Mouse (Mus musculus) naive thymus-derived CD4-positive, alpha-beta T cell, adult 2 months (primary cell): Measurements from ENCODE around the gene Pold4.
A peak's percentile ranks its signal among the peaks of the same experiment; 100 is the strongest.
"Not testable (repeated sequence)": the region's sequence is repeated elsewhere in the genome, so short reads cannot be mapped to it uniquely, and the experiment has no call there.

Experiments used
- DNase-seq: peaks from one replicate; pipeline ENCODE4 v3.0.0-alpha.2; 2011; ENCODE audit warnings: low read depth

Gene Pold4

DNA sequence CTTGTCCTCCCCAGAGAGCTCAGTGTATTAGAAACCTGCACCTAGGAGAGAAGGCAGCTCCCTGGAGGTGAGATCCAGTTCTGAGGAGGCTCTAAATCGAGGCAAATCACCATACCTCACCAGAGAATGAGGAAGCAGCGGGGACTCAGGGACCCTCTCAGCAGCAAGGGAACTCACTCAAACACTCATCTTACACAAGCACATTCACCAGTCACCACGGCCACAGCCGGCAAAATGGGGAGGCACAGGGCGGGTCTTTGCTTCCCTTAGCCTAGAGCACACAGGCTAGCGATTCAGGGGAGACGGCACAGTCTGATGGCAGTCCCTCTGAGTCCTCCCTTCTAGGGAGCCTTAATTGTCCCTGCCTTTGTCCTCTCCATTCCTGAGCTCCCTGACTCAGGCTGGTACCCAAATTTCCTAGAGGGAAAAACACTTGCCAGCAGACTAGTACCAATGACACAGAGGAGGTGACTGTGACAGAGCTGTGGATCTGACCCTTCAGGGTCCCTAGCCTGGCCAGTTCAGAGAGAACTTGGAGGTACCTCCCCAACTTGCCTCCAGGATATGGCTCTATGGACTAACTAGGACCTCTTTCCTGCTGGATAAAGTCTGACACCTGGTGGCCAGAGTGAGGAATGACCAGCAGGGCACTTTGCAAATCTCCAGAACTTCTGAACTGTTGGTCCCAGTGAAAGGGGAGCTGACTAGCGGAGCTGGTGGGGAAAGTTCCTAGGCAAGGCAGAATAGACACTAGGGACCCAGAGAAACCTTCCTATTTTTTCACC, 3.6 kb upstream of the Pold4 start:
- peak; percentile 86 for DNase-seq

DNA sequence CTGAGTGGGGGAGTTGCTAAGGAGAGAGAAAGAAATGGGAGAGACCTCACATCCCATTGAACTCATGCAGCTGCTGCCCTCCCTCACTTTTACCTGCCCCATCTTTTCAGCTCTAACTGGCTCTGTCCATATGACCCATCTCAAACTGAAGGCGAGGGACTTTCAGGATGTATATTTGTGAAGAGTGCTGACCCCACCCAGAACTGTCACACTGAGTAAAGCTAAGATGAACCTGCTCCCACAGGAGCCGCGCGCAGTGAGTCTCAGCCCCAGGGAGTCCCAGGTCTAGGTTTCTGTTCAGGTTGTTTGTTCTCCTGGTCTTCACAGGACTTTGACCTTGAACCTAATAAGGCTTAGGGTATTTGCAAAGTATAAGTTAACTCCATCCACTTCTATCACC, 2.8 kb upstream of the Pold4 start:
- peak; percentile 32 for DNase-seq

DNA sequence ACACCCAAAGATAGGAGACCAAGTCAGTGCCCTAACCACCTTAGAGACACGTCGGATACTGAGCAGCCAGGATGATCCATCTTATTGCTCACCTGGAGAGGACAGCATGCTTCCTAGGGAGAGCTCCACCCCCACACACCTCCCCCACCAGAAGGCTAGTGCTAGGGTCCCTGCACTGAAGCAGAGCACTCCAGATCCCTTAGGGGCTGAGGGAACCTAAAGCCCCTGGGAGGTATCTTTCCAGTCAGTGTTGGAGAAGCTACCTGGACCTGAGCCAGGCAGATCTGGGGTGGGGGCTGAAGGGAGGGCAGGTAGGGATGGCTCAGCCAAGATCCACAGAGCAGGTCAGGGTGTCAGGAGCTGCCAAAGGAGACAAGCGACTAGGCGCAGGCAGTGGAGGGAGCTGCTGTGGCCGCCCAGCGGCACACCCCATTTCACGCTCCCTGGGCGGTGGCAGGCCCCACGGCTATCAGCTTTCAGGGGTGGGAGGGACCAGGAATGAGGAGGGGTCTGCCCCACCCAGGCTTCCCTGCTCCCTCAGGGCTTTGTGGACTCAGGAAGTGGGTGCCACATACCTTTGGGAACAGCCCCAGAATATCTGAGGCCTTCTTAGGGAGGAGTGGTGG, 2.1 kb upstream of the Pold4 start:
- DNase-seq, result peak; percentile 27

DNA sequence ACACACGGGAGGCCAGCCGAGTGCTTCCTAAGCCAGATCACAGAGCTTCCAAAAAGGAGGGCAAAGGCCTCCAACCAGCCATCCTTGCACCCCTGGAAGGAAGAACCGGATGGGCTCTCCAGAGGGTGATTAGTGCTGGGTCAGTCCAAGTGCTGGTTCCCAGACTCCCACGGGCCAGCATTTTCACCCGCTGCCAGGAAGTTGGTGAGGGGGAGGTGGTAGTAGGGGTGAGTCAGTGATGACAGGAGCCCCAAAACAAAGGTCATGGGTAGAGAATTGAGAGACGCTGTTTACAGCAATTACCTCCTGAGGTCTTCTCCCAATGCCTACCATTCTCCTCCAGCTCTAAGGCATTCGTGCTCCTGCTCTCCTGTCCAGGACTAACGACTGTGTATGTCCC, 1.3 kb upstream of the Pold4 start:
- peak; percentile 38 for DNase-seq

DNA sequence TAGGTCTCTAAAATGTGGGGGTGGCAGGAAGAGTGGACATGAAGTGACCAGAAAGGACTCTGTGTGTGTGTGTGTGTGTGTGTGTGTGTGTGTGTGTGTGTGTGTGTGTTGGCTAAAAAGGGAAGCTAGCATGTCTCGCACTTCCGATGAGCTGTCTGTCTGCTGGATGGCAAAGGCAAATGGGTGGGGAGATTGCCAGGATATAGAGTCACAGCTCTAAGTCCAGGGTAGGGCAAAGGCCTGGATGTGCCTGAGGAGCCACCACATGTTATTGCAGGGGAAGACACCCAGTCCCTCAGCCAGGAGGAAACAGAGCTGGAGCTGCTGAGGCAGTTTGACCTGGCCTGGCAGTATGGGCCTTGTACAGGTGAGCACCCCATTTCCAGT, 480 bp downstream of the Pold4 start:
- DNase-seq, result no peak

DNA sequence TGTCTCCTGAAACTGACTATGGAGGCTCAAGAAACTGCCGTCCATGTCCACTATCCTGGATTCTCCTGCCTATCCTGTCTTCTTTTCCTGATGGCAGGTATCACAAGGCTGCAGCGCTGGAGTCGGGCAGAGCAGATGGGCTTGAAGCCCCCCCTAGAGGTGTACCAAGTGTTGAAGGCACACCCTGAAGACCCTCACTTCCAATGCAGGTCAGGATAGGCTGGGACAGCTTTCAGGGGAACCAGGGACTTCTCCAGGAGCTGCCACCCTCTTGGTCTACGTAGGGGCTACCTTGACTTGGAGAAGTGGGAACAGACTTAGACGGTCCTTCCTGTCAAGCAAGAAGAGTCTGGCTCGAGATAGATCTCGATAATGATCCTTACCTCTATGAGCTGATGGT, 952 bp downstream of the Pold4 start:
- DNase-seq, result peak; percentile 31

DNA sequence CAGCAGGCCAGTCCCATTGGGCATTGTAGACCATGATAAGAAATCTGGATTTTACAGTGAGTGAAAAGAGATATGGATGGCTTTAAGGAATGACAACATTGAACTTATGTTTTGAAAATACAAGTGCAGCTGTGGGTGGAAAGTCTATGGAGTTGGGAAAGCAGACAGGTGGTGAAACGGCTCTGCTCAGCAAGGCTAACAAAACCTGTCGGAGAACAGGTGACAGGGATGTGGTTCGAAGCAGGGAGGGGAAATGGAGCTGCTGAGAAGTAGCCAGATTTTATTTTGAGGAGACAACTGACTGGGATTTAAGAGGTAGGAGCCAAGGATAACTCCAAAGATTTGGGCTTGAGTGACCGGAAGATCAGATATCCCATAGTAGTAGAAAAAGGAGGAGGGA, 2.8 kb downstream of the Pold4 start:
- no peak for DNase-seq

DNA sequence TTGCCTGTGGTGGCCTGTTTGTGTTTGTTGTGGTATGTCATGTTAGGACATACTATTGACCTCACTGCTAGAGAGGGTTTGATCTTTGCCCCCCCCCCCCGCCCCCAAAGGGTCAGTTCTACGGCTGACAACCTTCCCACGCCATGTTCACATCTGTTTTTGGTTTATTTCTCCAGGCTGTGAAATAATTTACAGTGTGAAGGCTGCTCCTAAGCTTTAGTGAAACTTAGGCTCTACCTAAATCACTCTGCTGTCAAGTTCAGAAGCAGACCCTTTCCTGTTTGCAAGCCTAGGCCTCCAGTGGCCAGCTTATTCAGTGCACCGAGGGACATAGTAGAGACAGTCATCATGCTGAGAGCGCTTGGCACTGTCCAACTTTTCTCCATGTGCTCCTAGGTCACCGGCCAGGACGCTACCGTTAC, 8.6 kb downstream of the Pold4 start:
- DNase-seq, result no peak

DNA sequence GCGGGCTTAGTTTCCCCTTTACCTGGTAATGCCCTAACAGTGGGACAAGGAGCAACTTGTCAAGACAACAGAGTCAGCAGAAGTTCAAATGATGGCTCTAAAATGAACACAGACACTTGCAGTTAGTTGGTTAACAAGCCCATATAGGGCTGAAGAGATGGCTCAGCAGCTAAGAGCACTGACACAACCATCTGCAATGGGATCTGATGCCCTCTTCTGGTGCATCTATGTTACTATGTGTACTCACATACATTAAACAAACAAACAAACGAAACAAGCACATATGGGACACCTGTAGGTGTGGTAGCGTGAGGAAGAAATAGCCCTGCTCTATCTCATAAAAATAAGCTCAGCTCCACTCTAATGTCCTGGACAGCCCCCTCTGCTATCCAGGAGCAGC, 10.7 kb downstream of the Pold4 start:
- peak; percentile 51 for DNase-seq

DNA sequence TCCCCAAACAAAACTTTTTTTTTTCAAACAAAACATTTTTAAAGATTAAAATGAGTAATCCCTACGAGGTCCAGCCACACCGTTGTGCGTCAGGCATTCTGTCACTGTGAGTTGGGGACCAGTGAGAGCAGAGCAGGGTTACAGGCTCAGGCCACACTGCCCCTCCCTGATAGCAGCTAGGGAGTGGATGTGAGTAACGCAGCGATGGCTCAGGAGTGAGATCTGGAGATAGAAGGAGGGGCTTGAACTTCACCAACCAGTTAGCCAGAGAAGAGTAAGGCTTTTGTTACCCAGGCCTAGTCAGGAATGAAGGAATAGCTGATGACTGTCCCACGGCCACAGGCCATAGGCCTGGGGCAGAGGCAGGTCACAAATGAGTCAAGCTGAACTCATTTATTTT, 13.1 kb downstream of the Pold4 start:
- DNase-seq, result no peak

DNA sequence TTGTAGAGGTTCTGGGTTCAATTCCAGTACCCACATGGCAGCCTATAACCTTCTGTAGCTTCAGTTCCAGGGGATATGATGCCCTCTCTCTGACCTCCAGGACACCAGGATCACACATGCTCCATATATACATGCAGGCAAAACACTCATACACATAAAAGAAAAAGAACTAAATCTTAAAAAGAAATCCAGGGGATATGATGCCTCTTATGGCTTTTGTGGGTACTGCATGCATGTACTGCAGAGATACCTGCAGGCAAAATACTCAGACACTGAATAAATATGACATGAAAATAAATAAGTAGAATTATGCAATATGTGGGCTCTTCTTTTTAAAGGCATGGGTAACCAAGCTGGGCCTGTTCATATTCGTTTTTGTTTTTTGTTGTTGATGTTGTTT, 15.3 kb downstream of the Pold4 start:
- peak; percentile 61 for DNase-seq

DNA sequence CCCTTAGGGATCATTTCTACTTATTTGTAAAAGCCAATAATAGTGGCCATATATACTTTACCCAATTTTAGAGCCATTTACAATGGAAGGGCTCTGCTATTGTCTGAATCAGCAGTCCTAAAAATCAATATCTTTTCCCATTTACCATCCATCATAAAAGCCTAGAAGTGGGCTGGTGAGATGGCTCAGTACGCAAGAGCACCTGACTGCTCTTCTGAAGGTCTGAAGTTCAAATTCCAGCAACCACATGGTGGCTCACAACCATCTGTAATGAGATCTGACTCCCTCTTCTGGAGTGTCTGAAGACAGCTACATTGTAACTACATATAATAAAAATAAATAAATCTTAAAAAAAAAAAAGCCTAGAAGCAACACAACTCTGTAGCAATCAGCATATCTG, 17.0 kb downstream of the Pold4 start:
- DNase-seq, result not testable (repeated sequence)

DNA sequence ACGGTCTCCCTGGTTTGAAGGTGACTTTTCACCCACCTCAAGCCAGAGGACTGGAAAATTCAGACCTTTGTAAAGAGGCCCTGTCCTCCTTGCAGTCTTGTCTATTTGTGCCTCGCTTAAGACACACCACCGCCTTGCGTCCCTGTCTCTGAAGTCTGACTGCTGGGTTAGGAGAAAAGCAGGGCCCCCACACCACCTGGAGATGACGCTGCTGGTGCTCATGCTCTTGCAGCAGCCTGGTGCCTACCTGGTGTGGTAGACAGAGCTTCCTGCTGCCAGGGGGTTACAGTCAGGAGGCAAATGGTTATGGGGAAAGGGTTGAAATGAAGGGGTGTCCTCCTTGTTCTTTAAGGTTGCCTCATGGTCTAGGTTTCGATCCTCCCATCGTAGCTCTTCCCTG, 22.5 kb downstream of the Pold4 start:
- DNase-seq, result no peak

DNA sequence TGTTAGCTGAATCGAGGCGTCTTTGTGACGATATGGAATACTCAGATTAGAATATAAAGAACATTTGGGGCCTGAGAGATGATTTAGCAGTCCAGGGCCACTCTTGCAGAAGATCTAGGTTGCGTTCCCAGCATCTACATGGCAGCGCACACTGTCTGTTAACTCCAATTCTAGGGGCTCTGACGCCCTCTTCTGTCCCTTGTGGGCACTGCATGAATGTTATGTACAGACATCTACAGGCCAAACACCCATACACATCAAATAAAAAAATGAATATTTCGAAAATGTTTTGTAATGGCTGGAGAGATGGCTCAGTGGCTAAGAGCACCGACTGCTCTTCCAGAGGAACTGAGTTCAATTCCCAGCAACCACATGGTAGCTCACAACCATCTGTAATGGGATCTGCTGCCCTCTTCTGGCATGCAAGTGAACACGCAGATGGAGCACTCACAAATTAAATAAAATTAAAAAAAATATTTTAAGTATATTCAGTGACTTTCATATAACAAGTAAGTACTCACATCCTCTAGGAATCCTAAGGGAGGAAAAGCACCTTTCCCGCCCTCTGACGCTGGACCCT, 24.0 kb downstream of the Pold4 start:
- DNase-seq, result peak; percentile 57

DNA sequence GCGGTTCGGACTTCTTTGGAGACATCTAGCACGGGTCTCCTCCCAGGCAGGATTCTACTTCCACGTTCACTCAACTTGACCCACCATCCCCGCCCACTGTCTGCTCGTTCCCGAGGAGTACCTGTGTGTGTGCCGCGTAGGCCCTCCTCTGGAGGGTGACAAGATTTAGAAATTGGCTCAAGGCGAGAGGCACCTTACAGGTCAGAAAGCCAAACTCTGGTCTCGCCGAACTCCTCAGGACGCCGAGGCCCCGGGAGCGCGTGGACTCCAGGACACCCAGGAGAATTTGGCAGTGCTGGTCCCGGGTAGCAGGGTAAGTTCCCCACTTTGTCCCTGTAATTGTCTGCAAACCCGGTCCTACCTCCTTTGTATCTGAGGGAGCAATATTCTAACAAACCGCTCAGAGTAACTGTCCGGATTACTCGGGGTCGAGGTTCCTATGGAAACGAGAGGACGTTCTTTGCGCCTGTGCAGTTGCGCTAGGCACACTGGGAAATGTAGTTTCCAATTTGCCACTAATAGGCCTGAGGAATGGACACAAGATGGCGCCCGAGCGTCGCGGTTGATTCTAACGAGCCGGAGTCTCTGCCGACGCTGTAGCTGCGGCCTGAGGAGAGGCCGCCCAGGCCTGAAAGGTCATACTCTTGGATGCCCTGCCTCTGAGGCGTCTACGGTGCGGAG, 25.7 kb downstream of the Pold4 start:
- peak; percentile 96 for DNase-seq

DNA sequence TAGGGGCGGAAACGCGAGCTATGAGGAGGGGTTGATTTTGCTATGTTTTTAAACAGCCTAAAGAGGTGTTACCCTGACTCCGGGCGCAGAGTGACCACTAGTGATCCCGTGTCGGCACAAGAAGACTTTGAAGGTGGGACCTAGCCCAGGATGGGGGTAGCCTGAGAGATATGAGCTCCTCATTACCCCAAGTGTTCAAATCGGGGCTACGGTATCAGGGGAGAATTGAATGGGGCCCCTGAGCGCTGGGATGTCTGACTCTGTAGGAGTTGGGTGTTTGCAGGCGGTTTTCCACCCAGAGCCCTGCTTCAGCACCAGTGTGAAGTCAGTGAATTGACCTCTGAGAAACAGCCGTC, 26.2 kb downstream of the Pold4 start:
- DNase-seq, result no peak

DNA sequence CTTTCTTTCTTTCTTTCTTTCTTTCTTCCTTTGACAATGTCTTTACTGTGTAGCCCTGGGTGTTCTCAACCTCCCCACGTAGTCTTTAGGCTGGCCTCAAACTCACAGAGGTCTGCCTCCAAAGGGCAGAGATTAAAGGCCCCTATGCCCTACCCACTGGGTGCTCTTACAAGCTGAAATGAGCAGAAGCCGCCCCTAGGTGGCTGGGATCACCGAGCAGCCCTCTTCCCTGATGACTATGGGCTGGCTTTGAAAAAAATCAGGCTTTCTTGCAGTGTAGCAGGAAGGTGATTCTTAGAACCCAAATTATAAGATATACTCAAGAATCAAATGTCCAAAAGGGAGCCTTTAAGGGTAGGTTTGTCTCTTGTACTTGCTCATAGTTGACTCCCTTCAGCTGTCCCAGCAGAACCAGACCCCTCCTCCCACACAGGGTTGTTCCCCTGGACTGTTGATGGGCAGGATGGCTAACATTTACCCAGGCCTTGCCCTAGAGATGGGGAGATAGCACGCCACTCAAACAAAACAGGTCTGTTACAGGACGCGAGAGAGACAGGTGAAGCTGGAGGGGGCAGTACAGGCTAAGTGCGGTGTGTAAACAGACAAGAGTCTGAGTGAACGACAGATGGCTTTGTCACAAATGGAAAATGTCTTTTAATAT, 29.5 kb downstream of the Pold4 start:
- DNase-seq, result peak; percentile 74

DNA sequence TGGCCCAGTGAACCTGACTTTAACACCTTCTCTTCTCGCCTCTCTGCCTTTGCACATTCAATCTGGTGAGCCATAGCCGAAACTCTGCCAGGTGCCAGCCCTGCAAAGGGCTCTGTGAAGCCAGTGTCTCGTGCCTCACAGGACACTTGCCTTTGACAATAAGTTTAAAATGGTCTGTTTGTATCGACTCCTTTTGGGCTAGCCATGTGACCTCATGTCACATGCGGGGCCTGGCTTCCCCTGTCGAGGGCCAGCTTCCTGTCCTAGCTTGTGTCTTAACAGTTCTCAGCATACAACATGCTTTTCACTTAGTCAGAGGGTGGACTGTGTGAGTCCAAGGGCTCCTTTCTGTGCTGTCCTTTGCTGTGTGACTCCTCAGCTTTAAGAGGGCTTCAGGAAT, 31.1 kb downstream of the Pold4 start:
- DNase-seq, result no peak

DNA sequence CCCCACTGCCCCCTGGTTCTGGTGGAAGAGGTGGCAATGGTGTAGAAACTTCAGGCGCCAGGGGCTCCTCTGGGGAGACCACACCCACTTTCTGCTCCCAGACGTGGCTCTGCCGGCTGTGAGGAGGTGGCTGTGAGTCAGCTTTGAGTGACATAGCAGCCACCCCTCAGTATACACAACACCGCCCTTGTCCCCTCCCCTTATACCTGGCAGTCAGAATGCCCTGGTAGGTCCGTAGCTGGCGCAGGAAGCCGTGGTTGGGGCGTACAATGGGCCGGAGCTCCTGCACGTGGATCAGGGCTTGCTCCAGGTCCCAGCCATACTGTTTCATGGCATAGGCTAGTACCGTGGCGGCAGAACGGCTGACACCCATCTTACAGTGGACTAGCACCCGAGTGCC, 32.0 kb downstream of the Pold4 start:
- DNase-seq, result no peak

DNA sequence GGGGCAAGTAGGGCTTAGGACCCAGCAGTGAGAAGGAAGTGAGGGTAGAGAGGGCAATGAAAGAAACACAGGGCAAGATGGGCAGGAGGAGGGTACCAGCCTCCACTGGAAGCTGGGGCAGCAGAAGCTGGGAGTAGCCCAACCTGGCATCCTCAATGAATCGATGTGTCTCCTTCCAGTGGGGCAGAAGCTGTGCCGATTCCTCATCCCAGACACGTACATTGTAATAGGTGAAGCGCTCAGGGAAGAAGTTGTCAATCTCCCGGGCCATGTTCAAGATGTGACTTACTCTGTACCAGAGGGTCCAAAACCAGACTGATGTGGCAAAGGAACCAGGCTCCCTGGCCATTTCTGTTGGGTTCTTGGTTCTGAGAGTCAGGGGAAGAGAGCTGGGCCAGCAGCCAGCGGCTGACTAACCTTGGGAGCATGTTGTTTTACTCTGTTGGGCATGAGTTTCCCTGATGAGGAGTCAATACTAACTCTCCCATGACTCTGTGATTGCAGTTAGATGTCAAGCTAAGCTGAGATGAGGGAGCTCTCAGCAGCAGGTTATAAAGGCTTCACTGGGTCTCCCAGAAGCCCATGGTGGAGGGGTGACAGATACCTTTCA, 32.6 kb downstream of the Pold4 start:
- no peak for DNase-seq

DNA sequence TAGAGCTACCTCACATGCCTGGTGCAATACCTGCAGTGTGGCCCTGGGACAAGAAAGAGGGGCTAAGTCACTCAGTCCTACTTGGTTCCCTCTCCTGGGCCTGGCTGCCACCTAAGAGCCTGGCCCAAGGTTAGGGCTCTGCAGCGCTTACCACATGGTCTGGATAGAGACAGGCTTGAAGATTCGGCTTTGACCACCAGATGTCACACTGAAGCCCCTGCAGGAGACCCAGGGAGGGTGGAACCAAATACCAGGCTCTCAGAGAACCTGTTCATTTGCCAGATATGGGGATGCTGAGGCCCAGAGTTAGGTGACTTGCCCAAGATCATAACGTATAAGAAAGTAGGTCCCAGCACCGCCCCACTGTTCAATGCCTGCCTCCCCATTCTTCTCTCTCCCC, 34.3 kb downstream of the Pold4 start:
- no peak for DNase-seq
